Mouse (Mus musculus) megakaryocyte progenitor cell, adult 5-6 weeks (primary cell): Measurements from ENCODE around the gene Tmprss9. TPM values are rescaled to one million over a fixed set of nuclear protein-coding genes. Genes with fewer than 3 reads are reported as not detected.

ENCODE experiments used
- ATAC-seq: replicated peaks from 2 replicates; pipeline ENCODE4 v1.8.0; 2016; ENCODE audit warnings: mild to moderate bottlenecking, moderate TSS enrichment, inconsistent platforms; ENCODE audit not compliant: poor library complexity
- total RNA-seq, 2 experiments: library from RNA; stranded (forward) in 1 of 2; stranded (reverse) in 1 of 2; fragments of 157-497, 149-512 nt in 1 of 2; fragments of 200-1000 nt in 1 of 2; gene quantifications; 2 replicates each; pipeline versions ENCODE4 v1.2.3 to v1.2.4; 2015 to 2017

The Tmprss9 gene
- total RNA-seq, 2 experiments from 2014 or later, result not detected

- 0 out of 2 replicates have a peak, but pooled peaks have one; percentile 24 for ATAC-seq
Observed at GRCm38 (mm10) chr10:80935241-80935640, 63.6 kb downstream of the Tmprss9 start.

- ATAC-seq, result no peak
Observed at GRCm38 (mm10) chr10:80935698-80936097, 64.0 kb downstream of the Tmprss9 start.

- ATAC-seq, result no peak
Observed at GRCm38 (mm10) chr10:80936135-80936809, 64.6 kb downstream of the Tmprss9 start.

GRCm38 (mm10) chr10:80936810-80937164 lies 65.1 kb downstream of the Tmprss9 start:
- no peak for ATAC-seq

- peak; percentile 17; the same call in 1 of the 2 replicates for ATAC-seq
Observed at GRCm38 (mm10) chr10:80937646-80938045, 66.0 kb downstream of the Tmprss9 start.

GRCm38 (mm10) chr10:80938831-80939550 lies 67.3 kb downstream of the Tmprss9 start:
- peak; percentile 18; the same call in 1 of the 2 replicates for ATAC-seq

GRCm38 (mm10) chr10:80939671-80940070 lies 68.0 kb downstream of the Tmprss9 start:
- ATAC-seq, result peak; percentile 67

GRCm38 (mm10) chr10:80940320-80940987 lies 68.8 kb downstream of the Tmprss9 start:
- ATAC-seq, result peak; percentile 26

GRCm38 (mm10) chr10:80940988-80941347 lies 69.3 kb downstream of the Tmprss9 start:
- no peak for ATAC-seq

GRCm38 (mm10) chr10:80942919-80943318 lies 71.3 kb downstream of the Tmprss9 start:
- ATAC-seq, result peak; percentile 35; the same call in 1 of the 2 replicates

- no peak for ATAC-seq
Observed at GRCm38 (mm10) chr10:80943701-80944100, 72.1 kb downstream of the Tmprss9 start.

- no peak for ATAC-seq
Observed at GRCm38 (mm10) chr10:80944231-80944630, 72.6 kb downstream of the Tmprss9 start.

GRCm38 (mm10) chr10:80946684-80947437 lies 75.2 kb downstream of the Tmprss9 start:
- 0 out of 2 replicates have a peak, but pooled peaks have one; percentile 30 for ATAC-seq

GRCm38 (mm10) chr10:80947802-80948201 lies 76.2 kb downstream of the Tmprss9 start:
- ATAC-seq, result no peak

- peak; percentile 69 for ATAC-seq
Observed at GRCm38 (mm10) chr10:80948570-80948969, 76.9 kb downstream of the Tmprss9 start.

GRCm38 (mm10) chr10:80949081-80949480 lies 77.4 kb downstream of the Tmprss9 start:
- no peak for ATAC-seq

Other genes starting within 250 kb of the Tmprss9 start
- gene Csnk1g2, start 249.0 kb upstream of the Tmprss9 start, total RNA-seq (2015), result 39.1 and 43.1 TPM in 2 replicates
- gene Csnk1g2, start 249.0 kb upstream of the Tmprss9 start, total RNA-seq (2017), result 127 and 171 TPM in 2 replicates
- 10.5 and 13.2 TPM in 2 replicates for gene Btbd2, start 214.8 kb upstream of the Tmprss9 start, total RNA-seq (2015)
- gene Btbd2, start 214.8 kb upstream of the Tmprss9 start, total RNA-seq (2017), result 19.9 and 25.7 TPM in 2 replicates
- 40.1 and 46.2 TPM in 2 replicates for gene Mknk2, start 193.7 kb upstream of the Tmprss9 start, total RNA-seq (2015)
- 32.8 and 44.4 TPM in 2 replicates for gene Mknk2, start 193.7 kb upstream of the Tmprss9 start, total RNA-seq (2017)
- 26.4 and 31.9 TPM in 2 replicates for gene Mob3a, start 169.9 kb upstream of the Tmprss9 start, total RNA-seq (2015)
- gene Mob3a, start 169.9 kb upstream of the Tmprss9 start, total RNA-seq (2017), result 34.9 and 39.0 TPM in 2 replicates
- 7.0 and 13.6 TPM in 2 replicates for gene Izumo4, start 169.7 kb upstream of the Tmprss9 start, total RNA-seq (2015)
- 1.7 and 4.3 TPM in 2 replicates for gene Izumo4, start 169.7 kb upstream of the Tmprss9 start, total RNA-seq (2017)
- gene Ap3d1, start 129.6 kb upstream of the Tmprss9 start, total RNA-seq (2015), result 31.5 and 40.3 TPM in 2 replicates
- gene Ap3d1, start 129.6 kb upstream of the Tmprss9 start, total RNA-seq (2017), result 34.7 and 48.7 TPM in 2 replicates
- gene Dot1l, start 116.6 kb upstream of the Tmprss9 start, total RNA-seq (2015), result 29.2 and 34.8 TPM in 2 replicates
- 9.0 and 9.7 TPM in 2 replicates for gene Dot1l, start 116.6 kb upstream of the Tmprss9 start, total RNA-seq (2017)
- 74.9 and 78.4 TPM in 2 replicates for gene Sf3a2, start 73.7 kb upstream of the Tmprss9 start, total RNA-seq (2015)
- 11.5 and 19.0 TPM in 2 replicates for gene Sf3a2, start 73.7 kb upstream of the Tmprss9 start, total RNA-seq (2017)
- gene Plekhj1, start 73.2 kb upstream of the Tmprss9 start, total RNA-seq (2015), result 64.8 and 78.7 TPM in 2 replicates
- gene Plekhj1, start 73.2 kb upstream of the Tmprss9 start, total RNA-seq (2017), result 32.6 and 43.9 TPM in 2 replicates
- not detected in 2 replicates for gene Amh, start 66.6 kb upstream of the Tmprss9 start, total RNA-seq (2015)
- gene Amh, start 66.6 kb upstream of the Tmprss9 start, total RNA-seq (2017), result 0.14 TPM in 1 of 2 replicates, not detected in the other
- gene Jsrp1, start 58.4 kb upstream of the Tmprss9 start, total RNA-seq (2015), result not detected in 2 replicates
- not detected in 2 replicates for gene Jsrp1, start 58.4 kb upstream of the Tmprss9 start, total RNA-seq (2017)
- 1,168 and 1,276 TPM in 2 replicates for gene Oaz1, start 45.2 kb upstream of the Tmprss9 start, total RNA-seq (2015)
- 222 and 291 TPM in 2 replicates for gene Oaz1, start 45.2 kb upstream of the Tmprss9 start, total RNA-seq (2017)
- gene Lingo3, start 27.8 kb upstream of the Tmprss9 start, total RNA-seq (2015), result not detected in 2 replicates
- not detected in 2 replicates for gene Lingo3, start 27.8 kb upstream of the Tmprss9 start, total RNA-seq (2017)
- gene Lsm7, start 16.6 kb upstream of the Tmprss9 start, total RNA-seq (2015), result 125 and 137 TPM in 2 replicates
- gene Lsm7, start 16.6 kb upstream of the Tmprss9 start, total RNA-seq (2017), result 307 and 354 TPM in 2 replicates
- 17.7 and 18.2 TPM in 2 replicates for gene Sppl2b, start 16.6 kb upstream of the Tmprss9 start, total RNA-seq (2015)
- 29.4 and 39.4 TPM in 2 replicates for gene Sppl2b, start 16.6 kb upstream of the Tmprss9 start, total RNA-seq (2017)
- gene Timm13, start 29.1 kb downstream of the Tmprss9 start, total RNA-seq (2015), result 132 and 150 TPM in 2 replicates
- gene Timm13, start 29.1 kb downstream of the Tmprss9 start, total RNA-seq (2017), result 55.3 and 100 TPM in 2 replicates
- 11.7 and 13.9 TPM in 2 replicates for gene Lmnb2, start 46.4 kb downstream of the Tmprss9 start, total RNA-seq (2015)
- gene Lmnb2, start 46.4 kb downstream of the Tmprss9 start, total RNA-seq (2017), result 49.3 and 56.9 TPM in 2 replicates
- 18.7 and 20.7 TPM in 2 replicates for gene Gadd45b, start 58.2 kb downstream of the Tmprss9 start, total RNA-seq (2015)
- 17.6 and 17.9 TPM in 2 replicates for gene Gadd45b, start 58.2 kb downstream of the Tmprss9 start, total RNA-seq (2017)
- gene Gng7, start 143.1 kb downstream of the Tmprss9 start, total RNA-seq (2015), result 0.44 and 0.57 TPM in 2 replicates
- 0.83 and 1.2 TPM in 2 replicates for gene Gng7, start 143.1 kb downstream of the Tmprss9 start, total RNA-seq (2017)
- not detected in 2 replicates for gene Diras1, start 153.8 kb downstream of the Tmprss9 start, total RNA-seq (2015)
- not detected in 2 replicates for gene Diras1, start 153.8 kb downstream of the Tmprss9 start, total RNA-seq (2017)
- gene Slc39a3, start 165.6 kb downstream of the Tmprss9 start, total RNA-seq (2015), result 1.9 and 2.3 TPM in 2 replicates
- 4.2 and 5.0 TPM in 2 replicates for gene Slc39a3, start 165.6 kb downstream of the Tmprss9 start, total RNA-seq (2017)
- gene Sgta, start 188.3 kb downstream of the Tmprss9 start, total RNA-seq (2015), result 27.0 and 37.6 TPM in 2 replicates
- gene Sgta, start 188.3 kb downstream of the Tmprss9 start, total RNA-seq (2017), result 31.1 and 31.7 TPM in 2 replicates
- 12.7 and 15.6 TPM in 2 replicates for gene Thop1, start 198.2 kb downstream of the Tmprss9 start, total RNA-seq (2015)
- gene Thop1, start 198.2 kb downstream of the Tmprss9 start, total RNA-seq (2017), result 28.0 and 28.7 TPM in 2 replicates
- 0.54 and 0.88 TPM in 2 replicates for gene Creb3l3, start 227.0 kb downstream of the Tmprss9 start, total RNA-seq (2015)
- 0.30 and 0.58 TPM in 2 replicates for gene Creb3l3, start 227.0 kb downstream of the Tmprss9 start, total RNA-seq (2017)
- gene Map2k2, start 234.1 kb downstream of the Tmprss9 start, total RNA-seq (2015), result 34.4 and 42.5 TPM in 2 replicates
- gene Map2k2, start 234.1 kb downstream of the Tmprss9 start, total RNA-seq (2017), result 50.1 and 54.9 TPM in 2 replicates